Mouse (Mus musculus) ES-Bruce4 (cell line): ENCODE results near the gene Hapln3.

ENCODE experiments used
- CTCF ChIP-seq: IDR thresholded peaks from one replicate; pipeline ENCODE4 v1.8.1; 2011; ENCODE audit warnings: low read depth, low read length
- POLR2A ChIP-seq: IDR thresholded peaks from one replicate; pipeline ENCODE4 v1.8.1; 2011; ENCODE audit warnings: low read length; ENCODE audit not compliant: insufficient read depth

DNA sequence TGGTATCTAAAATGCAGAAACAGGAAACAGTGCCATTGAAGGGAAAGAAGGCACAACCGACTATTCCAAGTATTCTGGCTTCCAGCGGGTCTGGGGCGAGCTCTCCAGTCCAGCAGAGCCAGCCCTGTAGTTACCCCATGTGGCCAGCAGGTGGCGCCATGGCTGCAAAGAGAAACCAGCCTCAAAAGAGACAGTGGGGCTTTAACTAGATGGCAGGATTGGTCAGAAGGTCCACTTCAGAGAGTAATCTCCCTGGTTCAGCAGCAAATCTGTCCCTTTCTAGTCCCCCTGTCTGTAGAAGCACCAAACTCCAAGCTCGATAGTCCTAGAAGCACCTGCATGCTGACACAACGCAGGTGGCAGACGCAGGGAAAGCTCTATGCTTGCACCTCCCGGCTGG lies 10.1 kb upstream of the Hapln3 start:
- TF ChIP-seq CTCF (peak; percentile 89), POLR2A (no peak)
